13 mouse cellular contexts compared by ENCODE assay signal in the genomic region with DNA sequence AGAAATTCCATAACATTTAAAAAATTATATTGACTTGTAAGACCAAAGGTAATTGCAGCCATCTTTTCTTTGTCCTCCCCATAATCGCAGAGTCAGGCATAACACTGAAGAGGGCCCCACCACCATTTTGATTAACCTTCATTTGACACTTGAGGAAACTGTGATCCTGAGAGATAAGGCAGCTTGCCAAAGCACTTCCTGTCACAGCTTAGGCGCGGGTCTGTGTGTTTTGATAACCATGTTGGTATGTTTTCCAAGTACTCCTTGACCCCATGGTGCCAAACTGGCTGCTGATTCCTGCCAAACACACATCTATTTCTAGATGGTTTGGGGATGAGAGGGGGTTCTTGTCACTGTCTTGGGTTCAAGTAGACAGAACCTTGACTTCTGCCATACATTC. TPM values are rescaled to one million over a fixed set of nuclear protein-coding genes. Genes with fewer than 3 reads are reported as not detected.
DNase-seq lines count a peak whose midpoint lies in the region; ATAC-seq lines count a peak whose summit lies in the region.
"Had no signal": no experiment of that assay in that cellular context is flagged by ENCODE, and none has a peak within 500 bp of the region (broad histone marks: within the 10 kb centered on the region; RNA-seq: fewer than 3 reads in every experiment).

No protein-coding gene starts in this region.

- no peaks in the 10 kb centered on the region for H3K4me1 ChIP-seq in liver, embryonic 11.5 days (replicated peaks; ENCODE audit: control insufficient read depth, insufficient read depth, low read length)
- H3K4me1 ChIP-seq in liver, embryonic 12.5 days: peaks cover 4% of the 10 kb centered on the region; the same call in 1 of the 2 replicates
- H3K4me1 ChIP-seq: hindbrain, embryonic 12.5 days; limb, embryonic 12.5 days had no signal

- no peaks in the 10 kb centered on the region for H3K9me3 ChIP-seq in liver, embryonic 11.5 days (ENCODE audit: control insufficient read depth, low read length)
- no peaks in the 10 kb centered on the region for H3K9me3 ChIP-seq in liver, embryonic 12.5 days (replicated peaks)
- H3K9me3 ChIP-seq: hindbrain, embryonic 12.5 days had no signal

- H3K9ac ChIP-seq in liver, embryonic 11.5 days (ENCODE audit: low read depth, low read length): no peak overlapping the region
- no peak overlapping the region for H3K9ac ChIP-seq in liver, embryonic 12.5 days
- H3K9ac ChIP-seq: hindbrain, embryonic 12.5 days; limb, embryonic 12.5 days had no signal

- no peaks in the 10 kb centered on the region for H3K27me3 ChIP-seq in liver, embryonic 11.5 days (replicated peaks; ENCODE audit: control insufficient read depth, insufficient read depth, low read length)
- H3K27me3 ChIP-seq in liver, embryonic 12.5 days (replicated peaks): no peaks in the 10 kb centered on the region
- H3K27me3 ChIP-seq: hindbrain, embryonic 12.5 days; limb, embryonic 12.5 days had no signal

- no peak overlapping the region for H3K4me2 ChIP-seq in liver, embryonic 11.5 days
- no peak overlapping the region for H3K4me2 ChIP-seq in liver, embryonic 12.5 days
- H3K4me2 ChIP-seq: hindbrain, embryonic 12.5 days; limb, embryonic 12.5 days had no signal

- intact Hi-C loops in heart, postnatal 36 days (cut with DNase I): no loop called here

- DNase-seq in heart, adult 18-20 months: peak; percentile 33 to 59
- DNase-seq in heart, postnatal 36 days: no peak
- no peak for DNase-seq in liver, embryonic 11.5 days (ENCODE audit: low spot score)
- peak; percentile 59 for DNase-seq in kidney, postnatal 14 days
- DNase-seq in natural killer cell, adult 2 months (ENCODE audit: low spot score in 2 of 2): no peak
- DNase-seq: gastrocnemius, postnatal 25 days; right cerebral cortex, postnatal 25 days had no signal

- peak; percentile 47; the same call in 1 of the 2 replicates for ATAC-seq in liver, embryonic 11.5 days (replicated peaks; ENCODE audit: low FRiP score)
- no peak; the same call in 1 of the 2 replicates for ATAC-seq in liver, embryonic 12.5 days
- ATAC-seq in megakaryocyte-erythroid progenitor cell, adult 5-6 weeks (replicated peaks; ENCODE audit: low FRiP score, low TSS enrichment, poor library complexity, severe bottlenecking): peak; percentile 87

- H3K27ac ChIP-seq in liver, embryonic 11.5 days (ENCODE audit: low read depth, low read length): no peak overlapping the region
- no peak overlapping the region for H3K27ac ChIP-seq in liver, embryonic 12.5 days
- H3K27ac ChIP-seq: hindbrain, embryonic 12.5 days; limb, embryonic 12.5 days had no signal

- 23% methylated on average over 3 of the region's 3 CpGs for WGBS in liver, embryonic 11.5 days
- 12% methylated on average over 3 of the region's 3 CpGs for WGBS in liver, embryonic 12.5 days (ENCODE audit: insufficient replicate concordance)

- no peak overlapping the region for H3K4me3 ChIP-seq in liver, embryonic 11.5 days (ENCODE audit: low read depth, low read length)
- H3K4me3 ChIP-seq in liver, embryonic 12.5 days: no peak overlapping the region
- H3K4me3 ChIP-seq: erythroblast, embryonic 14.5 days; hindbrain, embryonic 12.5 days; limb, embryonic 12.5 days had no signal

- no peaks in the 10 kb centered on the region for H3K36me3 ChIP-seq in liver, embryonic 11.5 days (ENCODE audit: control insufficient read depth, insufficient read depth, low read length)
- H3K36me3 ChIP-seq in liver, embryonic 12.5 days: no peaks in the 10 kb centered on the region
- H3K36me3 ChIP-seq: hindbrain, embryonic 12.5 days; limb, embryonic 12.5 days had no signal

RNA-seq across cellular contexts. Expression of a gene that starts 11.7 kb away (rescaled TPM):
- total RNA-seq in heart, adult 18-20 months (2021): 10 to 100 TPM; 12.0 to 13.2 TPM
- total RNA-seq in heart, postnatal 36 days (2021): 10 to 100 TPM; 15.4 to 17.9 TPM
- polyA plus RNA-seq in liver, embryonic 11.5 days (2014; fragmentation: Nextera tagmentation; extraction: Ambion mirVana): 11.2 and 13.0 TPM in 2 replicates
- polyA plus RNA-seq in liver, embryonic 12.5 days (2016; fragmentation: Nextera tagmentation; extraction: Ambion mirVana): 7.0 and 7.6 TPM in 2 replicates
- total RNA-seq in megakaryocyte-erythroid progenitor cell, adult 5-6 weeks (2014; fragmentation: Nextera tagmentation): 0.61 and 2.1 TPM in 2 replicates
- total RNA-seq in megakaryocyte-erythroid progenitor cell, adult 5-6 weeks (2017): 4.3 and 5.4 TPM in 2 replicates
- total RNA-seq: monocyte, adult 5-6 weeks had no signal

Comparison
In these comparisons a context has a peak if more than half of its experiments do, and no peak if none do; other contexts are left out.
1. DNase-seq: peak in heart, adult 18-20 months (2 of 2) and kidney, postnatal 14 days (single experiment); none in heart, postnatal 36 days (0 of 2), liver, embryonic 11.5 days (single experiment) and natural killer cell, adult 2 months (0 of 2).